Mouse (Mus musculus): ENCODE data around the gene Pgpep1l. TPM values are rescaled to one million over a fixed set of nuclear protein-coding genes. Genes with fewer than 3 reads are reported as not detected.

Gene Pgpep1l
- polyA plus RNA-seq, 2 experiments from 2014 or later: 3.6 to 4.4 TPM

DNA sequence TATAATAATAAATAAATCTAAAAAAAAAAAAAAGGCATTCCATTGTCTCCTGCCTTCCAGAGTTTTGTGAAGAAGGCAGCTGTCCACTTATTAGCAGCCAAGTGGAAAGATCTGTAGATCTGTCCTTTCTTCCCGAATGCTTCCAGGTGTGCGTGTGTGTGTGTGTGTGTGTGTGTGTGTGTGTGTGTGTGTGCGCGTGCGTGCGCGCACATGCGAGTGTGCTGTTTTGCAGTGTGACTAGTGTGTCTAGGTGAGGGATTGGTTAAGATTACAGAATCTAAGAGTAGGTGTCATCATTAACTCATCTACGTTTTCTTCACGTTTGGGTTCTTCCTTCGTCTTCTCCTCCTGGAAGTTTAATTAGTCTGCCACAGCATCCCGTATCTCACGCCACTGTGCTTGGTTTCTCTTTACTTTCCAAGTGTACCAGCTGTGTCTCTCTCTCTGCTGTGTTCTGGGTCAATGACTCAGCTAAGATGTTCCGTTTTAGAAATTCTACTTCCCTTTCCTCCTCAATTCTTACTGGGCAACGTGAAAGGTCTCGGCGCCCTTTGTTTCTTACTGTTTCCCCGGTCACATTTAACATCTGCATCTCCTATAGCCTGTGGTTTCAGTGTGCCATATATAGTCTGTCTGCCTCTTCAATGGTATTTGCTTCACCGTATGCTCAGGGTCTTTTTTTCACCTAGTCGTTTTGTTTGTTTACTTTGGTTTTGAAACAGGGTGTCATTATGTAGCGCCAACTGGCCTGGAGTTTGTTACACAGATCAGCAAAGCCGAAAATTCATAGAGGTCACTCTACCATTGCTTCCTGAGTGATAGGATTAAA, 18.5 kb upstream of the Pgpep1l start:
- peak; percentile 13 for ATAC-seq

GRCm38 (mm10) chr7:68281341-68281740, 17.3 kb upstream of the Pgpep1l start:
- ATAC-seq: peak; percentile 28

DNA sequence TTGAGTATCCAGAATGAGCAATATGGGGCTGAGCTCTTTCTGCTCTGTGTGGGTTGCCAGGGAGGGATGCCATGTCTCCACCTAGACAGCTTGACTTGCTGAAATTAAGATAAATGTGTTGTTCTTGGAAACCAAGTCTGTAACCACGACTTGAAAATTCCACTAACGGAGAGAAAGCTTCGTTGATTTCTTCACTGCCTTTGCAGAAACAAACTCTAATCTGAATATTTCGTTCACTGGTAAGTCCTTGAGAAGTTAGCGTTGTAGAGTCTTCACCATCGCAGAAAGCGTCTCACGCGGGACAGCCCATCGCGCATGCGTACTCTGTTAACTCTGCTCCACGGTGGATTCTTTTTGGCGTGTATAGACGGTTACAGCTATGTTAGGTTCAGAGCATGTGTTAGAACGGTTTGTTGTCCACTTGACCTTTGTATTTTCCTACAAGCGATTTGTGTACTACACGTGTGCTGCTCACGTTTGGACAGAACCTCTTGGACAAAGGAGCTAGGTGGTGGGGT, 16.4 kb upstream of the Pgpep1l start:
- ATAC-seq: no peak

DNA sequence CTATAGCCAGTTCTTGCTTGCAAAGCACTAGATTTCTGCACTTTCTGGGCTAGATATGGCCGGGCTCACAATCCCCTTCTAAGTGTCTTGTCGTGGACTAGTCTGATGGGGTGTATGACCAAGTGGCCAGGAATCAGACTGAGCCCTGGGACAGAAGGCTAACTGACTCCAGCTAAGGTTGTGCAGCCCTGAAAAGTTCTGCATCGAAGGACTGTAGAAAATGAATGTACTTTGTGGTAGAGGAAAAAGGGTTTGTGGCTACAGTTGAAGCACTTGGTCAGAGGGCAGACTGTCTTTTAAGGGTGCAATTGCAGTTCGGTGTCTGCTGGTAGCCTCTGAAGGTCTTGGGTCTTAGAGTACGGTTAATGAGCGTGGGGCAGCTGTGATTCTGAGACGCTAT, 15.4 kb upstream of the Pgpep1l start:
- no peak for ATAC-seq

- peak; percentile 3 for ATAC-seq
Observed at GRCm38 (mm10) chr7:68278908-68279307, 14.9 kb upstream of the Pgpep1l start.

GRCm38 (mm10) chr7:68278385-68278784, 14.4 kb upstream of the Pgpep1l start:
- no peak for ATAC-seq

GRCm38 (mm10) chr7:68277897-68278270, 13.9 kb upstream of the Pgpep1l start:
- no peak for ATAC-seq

GRCm38 (mm10) chr7:68277054-68277896, 13.2 kb upstream of the Pgpep1l start:
- no peak for ATAC-seq

GRCm38 (mm10) chr7:68275838-68276731, 12.1 kb upstream of the Pgpep1l start:
- peak; percentile 58 for ATAC-seq

DNA sequence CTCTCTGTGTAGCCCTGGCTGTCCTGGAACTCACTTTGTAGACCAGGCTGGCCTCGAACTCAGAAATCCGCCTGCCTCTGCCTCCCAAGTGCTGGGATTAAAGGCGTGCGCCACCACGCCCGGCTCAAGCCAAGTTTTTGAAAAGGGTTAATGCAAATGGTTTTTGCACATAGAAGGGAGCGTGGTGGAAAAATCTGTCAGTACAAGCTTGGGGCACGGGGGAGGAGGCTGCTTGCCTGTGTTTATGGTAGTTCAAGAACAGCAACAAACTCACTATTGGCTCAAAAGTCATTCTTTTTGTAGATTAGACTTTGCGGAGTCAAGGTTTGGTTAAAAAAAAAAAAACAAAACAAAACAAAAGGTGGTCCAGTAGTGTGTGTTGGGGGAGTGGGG, 11.4 kb upstream of the Pgpep1l start:
- peak; percentile 22 for ATAC-seq

DNA sequence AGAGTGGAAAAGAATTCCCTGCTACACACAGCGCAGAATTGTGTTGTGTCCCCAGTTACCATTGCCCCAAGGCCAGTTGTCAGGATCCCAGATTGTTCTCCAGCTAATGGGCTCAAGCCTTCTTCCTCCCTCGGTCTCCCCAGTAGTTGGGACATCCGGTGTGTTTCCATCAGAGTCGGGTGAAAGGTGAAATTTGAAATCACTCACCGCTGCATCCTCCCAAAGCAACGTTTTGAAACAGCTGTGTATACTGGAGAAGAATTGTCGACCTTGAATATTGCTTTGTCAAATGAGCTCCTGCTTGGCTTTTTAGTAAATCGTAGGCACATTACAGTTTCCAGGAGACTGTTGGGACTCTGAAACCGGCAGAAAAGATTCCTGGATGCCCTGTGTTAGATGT, 10.9 kb upstream of the Pgpep1l start:
- no peak for ATAC-seq

- no peak for ATAC-seq
Observed at GRCm38 (mm10) chr7:68274218-68274617, 10.2 kb upstream of the Pgpep1l start.

DNA sequence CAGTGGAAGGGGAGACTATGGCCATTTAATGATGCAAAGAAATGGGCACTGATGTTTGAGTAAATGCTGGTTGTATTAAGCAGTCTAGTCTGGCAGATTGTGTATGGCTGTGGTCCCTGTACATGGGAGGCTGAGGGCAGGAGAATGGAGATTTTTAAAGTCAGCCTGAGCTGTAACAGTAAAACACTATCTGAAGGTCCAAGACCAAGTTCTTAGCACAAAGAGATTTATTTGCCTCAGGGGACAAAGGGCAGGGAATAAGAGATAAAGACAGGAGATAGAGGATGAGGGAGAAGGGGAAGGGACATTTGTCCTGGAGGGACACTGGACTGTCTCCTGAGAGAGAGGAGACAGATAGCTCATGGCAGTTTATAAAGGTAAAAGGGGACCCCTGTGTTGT, 9.5 kb upstream of the Pgpep1l start, which contains the start of gene Fam169b:
Gene Fam169b, plus strand, starts transcription at position 325 of the 400 bp plus-strand sequence.
- ATAC-seq: no peak

DNA sequence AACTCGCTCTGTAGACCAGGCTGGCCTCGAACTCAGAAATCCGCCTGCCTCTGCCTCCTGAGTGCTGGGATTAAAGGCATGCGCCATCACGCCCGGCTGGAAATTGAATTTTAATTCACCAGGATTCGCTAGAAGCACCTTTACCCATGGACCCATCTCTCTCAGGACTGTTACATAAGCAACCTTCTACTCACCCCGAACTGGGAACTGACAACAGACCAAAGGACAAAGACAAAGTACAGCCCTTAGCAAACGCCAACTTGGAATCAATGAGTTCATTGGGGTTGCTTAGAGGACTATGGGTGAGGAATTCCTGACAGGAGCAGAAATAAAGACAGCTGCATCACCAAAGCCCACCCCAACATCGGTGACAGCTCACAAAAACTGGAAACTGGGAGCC, 8.6 kb upstream of the Pgpep1l start:
- no peak for ATAC-seq

GRCm38 (mm10) chr7:68271816-68272215, 7.8 kb upstream of the Pgpep1l start:
- ATAC-seq: no peak

GRCm38 (mm10) chr7:68270551-68270950, 6.5 kb upstream of the Pgpep1l start:
- ATAC-seq: no peak

DNA sequence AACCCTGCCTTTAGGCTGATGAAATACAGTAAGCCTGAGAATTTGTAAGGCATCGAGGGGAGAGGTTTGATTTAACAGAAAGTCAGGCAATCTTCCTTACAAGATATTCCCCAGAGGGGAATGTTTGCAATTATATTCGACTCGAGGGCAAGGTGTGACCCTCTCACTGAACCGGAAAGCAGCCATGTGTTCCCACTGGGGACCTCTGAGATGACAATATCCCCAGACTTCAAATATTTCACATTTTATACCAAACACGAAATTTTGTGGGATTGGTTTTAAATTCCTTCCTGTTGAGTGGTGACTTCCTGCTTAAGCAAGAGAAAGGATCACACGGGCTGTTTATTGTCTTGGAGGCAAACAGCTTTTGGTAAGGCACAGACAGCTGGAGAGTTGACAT, 2.7 kb upstream of the Pgpep1l start:
- ATAC-seq: no peak

DNA sequence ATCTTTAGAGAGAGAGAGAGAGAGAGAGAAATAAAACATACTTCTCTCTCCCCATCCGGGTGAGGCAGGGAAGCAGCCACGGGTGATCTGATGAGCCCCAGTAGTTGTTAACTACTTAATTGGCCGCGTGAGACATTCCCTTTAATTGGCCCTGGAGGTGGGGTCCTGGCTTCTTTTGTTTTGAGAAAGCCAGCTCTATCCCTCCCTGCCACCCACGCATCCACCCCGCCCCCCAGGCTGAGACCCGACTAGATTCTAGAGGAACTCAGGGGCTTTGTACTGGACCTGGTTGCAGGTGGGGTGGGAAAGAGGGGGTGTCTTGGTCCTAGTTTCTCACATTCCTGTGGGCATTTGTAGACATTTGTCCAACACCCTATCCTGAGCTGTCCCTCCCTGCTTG, 1.4 kb upstream of the Pgpep1l start:
- no peak for ATAC-seq

- peak; percentile 84 for ATAC-seq
Observed at GRCm38 (mm10) chr7:68264531-68264930, 498 bp upstream of the Pgpep1l start.

DNA sequence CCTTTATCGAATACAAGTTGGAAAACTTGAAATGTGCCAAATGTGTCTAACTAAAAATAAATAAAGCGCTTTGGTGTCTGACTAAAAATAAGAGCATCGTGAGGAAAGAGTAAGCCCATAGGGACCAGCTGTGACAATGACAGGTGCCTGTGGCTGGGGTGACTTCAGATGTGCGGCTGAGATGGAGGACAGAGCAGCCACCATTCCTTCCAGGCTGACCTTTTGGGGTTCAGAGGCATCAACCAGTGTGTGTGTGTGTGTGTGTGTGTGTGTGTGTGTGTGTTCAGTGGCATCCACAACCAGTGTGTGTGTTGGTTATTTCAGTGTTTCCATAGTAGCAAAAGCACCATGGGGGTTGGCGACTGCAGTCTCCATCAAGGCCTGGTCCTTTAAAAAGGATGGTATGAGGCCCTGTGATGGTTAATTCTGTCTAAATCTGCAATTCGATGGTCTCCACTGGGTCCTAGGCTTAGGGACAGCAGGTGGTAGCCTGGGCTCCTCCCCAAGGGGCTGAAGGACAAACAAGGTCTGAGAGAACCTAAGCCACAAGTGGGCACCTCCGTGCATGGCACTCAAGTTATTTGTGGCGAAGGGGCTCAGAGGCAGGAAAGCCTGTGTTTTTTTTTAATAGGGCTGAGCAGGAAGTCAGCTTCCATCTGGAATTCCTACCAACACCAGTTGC, 546 bp downstream of the Pgpep1l start:
- ATAC-seq: peak; percentile 16

DNA sequence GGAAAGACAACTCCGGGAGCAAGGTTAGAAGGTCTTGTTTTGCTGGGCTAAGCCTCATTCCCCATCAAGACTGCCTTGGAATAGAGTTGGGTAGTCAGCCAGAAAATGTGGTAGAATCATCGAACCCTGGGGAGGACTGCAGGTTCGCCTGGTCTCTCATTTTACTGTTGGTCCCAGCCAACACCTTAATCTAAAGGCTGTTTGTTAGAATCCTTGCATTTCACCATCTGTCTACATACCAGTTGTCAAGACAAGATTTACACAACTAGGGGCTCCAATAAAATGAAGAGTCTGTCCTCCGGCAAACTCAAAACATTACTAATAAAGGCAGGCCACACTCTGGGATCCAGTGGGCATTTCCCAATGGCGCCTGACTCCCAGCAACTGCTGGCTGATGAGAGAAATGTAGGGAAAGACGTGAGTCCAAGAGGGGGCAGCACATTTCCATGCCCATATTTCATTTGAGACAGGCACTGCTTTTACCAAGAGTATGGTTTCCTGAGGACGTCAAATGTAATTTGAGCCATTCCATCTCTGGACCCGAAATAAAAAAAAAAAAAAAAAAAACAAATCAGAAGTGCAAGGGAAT, 1.3 kb downstream of the Pgpep1l start:
- no peak for ATAC-seq
